Mouse (Mus musculus): ENCODE measurements around the gene Gm45521. TPM values are rescaled to one million over a fixed set of nuclear protein-coding genes. Genes with fewer than 3 reads are reported as not detected.

Gene Gm45521
- total and polyA plus RNA-seq, 2 experiments from 2014 or later: 0.41 TPM; not detected in 1

GRCm38 (mm10) chr14:7943801-7944135 lies 13.3 kb upstream of the Gm45521 start:
- DNase-seq (ENCODE audit: low spot score) (no peak), ATAC-seq (ENCODE audit: low FRiP score) (0 out of 2 replicates have a peak, but pooled peaks have one; percentile 18)
- Histone ChIP-seq H3K9me3 (ENCODE audit: low read length) (no peaks in the 10 kb centered on the region), H3K27ac (ENCODE audit: low read depth, low read length) (peak overlapping the region; percentile 38; the same call in 1 of the 2 replicates), H3K27me3 (ENCODE audit: insufficient read depth, low read length) (no peaks in the 10 kb centered on the region), H3K4me1 (ENCODE audit: insufficient read depth, low read length) (no peaks in the 10 kb centered on the region), H3K36me3 (ENCODE audit: insufficient read depth, low read length) (peaks cover 44% of the 10 kb centered on the region), H3K9ac (replicated peaks; ENCODE audit: low read length, poor library complexity, severe bottlenecking) (no peak overlapping the region), H3K4me2 (ENCODE audit: low read depth, low read length, poor library complexity, severe bottlenecking) (no peak overlapping the region), H3K4me3 (ENCODE audit: low read depth, low read length) (no peak overlapping the region)
- WGBS: 78% methylated on average over 3 of the region's 3 CpGs
- TF ChIP-seq CTCF (IDR thresholded peaks at IDR 0.05): no peak

GRCm38 (mm10) chr14:7944349-7945039 lies 12.6 kb upstream of the Gm45521 start:
- DNase-seq (ENCODE audit: low spot score): peak; percentile 18
- no peak for ATAC-seq (ENCODE audit: low FRiP score)
- H3K9me3 ChIP-seq (ENCODE audit: low read length): no peaks in the 10 kb centered on the region
- no peak overlapping the region for H3K4me3 ChIP-seq (ENCODE audit: low read depth, low read length)
- WGBS: 64% methylated on average over 8 of the region's 8 CpGs
- H3K4me2 ChIP-seq (ENCODE audit: low read depth, low read length, poor library complexity, severe bottlenecking): no peak overlapping the region
- no peak overlapping the region for H3K27ac ChIP-seq (ENCODE audit: low read depth, low read length)
- H3K27me3 ChIP-seq (ENCODE audit: insufficient read depth, low read length): no peaks in the 10 kb centered on the region
- H3K9ac ChIP-seq (replicated peaks; ENCODE audit: low read length, poor library complexity, severe bottlenecking): no peak overlapping the region
- H3K4me1 ChIP-seq (ENCODE audit: insufficient read depth, low read length): no peaks in the 10 kb centered on the region
- H3K36me3 ChIP-seq (ENCODE audit: insufficient read depth, low read length): peaks cover 46% of the 10 kb centered on the region
- peak; percentile 38 for TF ChIP-seq CTCF (IDR thresholded peaks at IDR 0.05)

GRCm38 (mm10) chr14:7945261-7945660 lies 11.8 kb upstream of the Gm45521 start:
- H3K27me3 ChIP-seq (ENCODE audit: insufficient read depth, low read length): no peaks in the 10 kb centered on the region
- H3K9me3 ChIP-seq (ENCODE audit: low read length): no peaks in the 10 kb centered on the region
- no peaks in the 10 kb centered on the region for H3K4me1 ChIP-seq (ENCODE audit: insufficient read depth, low read length)
- peaks cover 48% of the 10 kb centered on the region for H3K36me3 ChIP-seq (ENCODE audit: insufficient read depth, low read length)
- TF ChIP-seq CTCF (IDR thresholded peaks at IDR 0.05): no peak
- no peak overlapping the region for H3K4me2 ChIP-seq (ENCODE audit: low read depth, low read length, poor library complexity, severe bottlenecking)
- DNase-seq (ENCODE audit: low spot score) (no peak), ATAC-seq (ENCODE audit: low FRiP score) (no peak)
- no peak overlapping the region for H3K9ac ChIP-seq (replicated peaks; ENCODE audit: low read length, poor library complexity, severe bottlenecking)
- 87% methylated on average over 5 of the region's 5 CpGs for WGBS
- H3K4me3 ChIP-seq (ENCODE audit: low read depth, low read length): no peak overlapping the region
- no peak overlapping the region for H3K27ac ChIP-seq (ENCODE audit: low read depth, low read length)

- Histone ChIP-seq H3K4me1 (ENCODE audit: insufficient read depth, low read length) (no peaks in the 10 kb centered on the region), H3K4me2 (ENCODE audit: low read depth, low read length, poor library complexity, severe bottlenecking) (no peak overlapping the region), H3K9me3 (ENCODE audit: low read length) (no peaks in the 10 kb centered on the region), H3K9ac (replicated peaks; ENCODE audit: low read length, poor library complexity, severe bottlenecking) (no peak overlapping the region), H3K27me3 (ENCODE audit: insufficient read depth, low read length) (no peaks in the 10 kb centered on the region), H3K4me3 (ENCODE audit: low read depth, low read length) (no peak overlapping the region), H3K36me3 (ENCODE audit: insufficient read depth, low read length) (peaks cover 28% of the 10 kb centered on the region), H3K27ac (ENCODE audit: low read depth, low read length) (no peak overlapping the region)
- 93% methylated on average over 9 of the region's 9 CpGs for WGBS
- no peak for ATAC-seq (ENCODE audit: low FRiP score)
- no peak for TF ChIP-seq CTCF (IDR thresholded peaks at IDR 0.05)
- no peak for DNase-seq (ENCODE audit: low spot score)
These were observed 5.9 kb upstream of the Gm45521 start for GRCm38 (mm10) chr14:7951234-7951633.

GRCm38 (mm10) chr14:7952610-7953254 lies 4.4 kb upstream of the Gm45521 start:
- no peaks in the 10 kb centered on the region for H3K27me3 ChIP-seq (ENCODE audit: insufficient read depth, low read length)
- ATAC-seq (ENCODE audit: low FRiP score): no peak

GRCm38 (mm10) chr14:7954071-7954471 lies 3.0 kb upstream of the Gm45521 start:
- no peak for TF ChIP-seq CTCF (IDR thresholded peaks at IDR 0.05)
- Histone ChIP-seq H3K9me3 (ENCODE audit: low read length) (no peaks in the 10 kb centered on the region), H3K27me3 (ENCODE audit: insufficient read depth, low read length) (no peaks in the 10 kb centered on the region), H3K4me1 (ENCODE audit: insufficient read depth, low read length) (no peaks in the 10 kb centered on the region), H3K36me3 (ENCODE audit: insufficient read depth, low read length) (peaks cover 21% of the 10 kb centered on the region), H3K9ac (replicated peaks; ENCODE audit: low read length, poor library complexity, severe bottlenecking) (no peak overlapping the region), H3K4me2 (ENCODE audit: low read depth, low read length, poor library complexity, severe bottlenecking) (no peak overlapping the region), H3K27ac (ENCODE audit: low read depth, low read length) (no peak overlapping the region), H3K4me3 (ENCODE audit: low read depth, low read length) (no peak overlapping the region)
- no peak for DNase-seq (ENCODE audit: low spot score)
- ATAC-seq (ENCODE audit: low FRiP score): no peak
- WGBS: 40% methylated on average over 6 of the region's 6 CpGs

More at GRCm38 (mm10) chr14:7952610-7953254, 4.4 kb upstream of the Gm45521 start:
- Histone ChIP-seq H3K36me3 (ENCODE audit: insufficient read depth, low read length) (peaks cover 28% of the 10 kb centered on the region), H3K4me3 (ENCODE audit: low read depth, low read length) (no peak overlapping the region), H3K27ac (ENCODE audit: low read depth, low read length) (no peak overlapping the region), H3K9ac (replicated peaks; ENCODE audit: low read length, poor library complexity, severe bottlenecking) (no peak overlapping the region), H3K9me3 (ENCODE audit: low read length) (no peaks in the 10 kb centered on the region), H3K4me2 (ENCODE audit: low read depth, low read length, poor library complexity, severe bottlenecking) (no peak overlapping the region), H3K4me1 (ENCODE audit: insufficient read depth, low read length) (no peaks in the 10 kb centered on the region)
- 44% methylated on average over 12 of the region's 12 CpGs for WGBS
- no peak for TF ChIP-seq CTCF (IDR thresholded peaks at IDR 0.05)
- no peak for DNase-seq (ENCODE audit: low spot score)
